Mouse (Mus musculus): ENCODE data around the gene Stac2.
A peak's percentile ranks its signal among the peaks of the same experiment; 100 is the strongest.

DNA sequence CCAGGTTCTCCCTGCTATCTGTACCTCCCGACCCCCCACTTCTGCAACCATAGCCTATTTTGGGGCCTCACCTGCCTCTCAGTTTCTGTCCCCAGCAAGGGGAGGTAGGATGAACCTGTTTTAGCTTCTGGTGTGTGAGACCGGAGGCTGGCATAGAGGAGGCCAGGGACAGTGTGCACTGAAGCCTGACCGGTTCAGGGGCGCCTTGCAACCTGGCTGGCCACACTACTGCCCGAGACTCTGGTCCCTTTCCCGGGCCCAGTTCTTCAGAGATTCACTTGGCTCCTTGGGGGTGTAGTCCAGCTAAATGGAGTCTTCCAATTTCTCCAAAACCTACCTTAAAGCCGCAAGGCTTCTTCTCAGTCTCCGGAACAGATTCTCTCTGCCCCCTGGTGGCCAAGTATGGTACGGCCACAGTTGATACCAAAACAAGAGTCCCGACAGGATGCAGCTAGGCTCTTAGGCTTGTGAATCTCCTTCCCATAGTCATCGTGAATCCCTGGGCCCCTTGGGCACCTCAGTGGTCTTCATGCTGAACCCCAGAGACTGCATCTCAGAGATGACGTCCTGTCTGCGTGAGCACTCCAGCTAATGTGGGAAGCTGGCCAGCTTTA, 22.0 kb upstream of the Stac2 start:
- TF ChIP-seq CTCF (IDR thresholded peaks at IDR 0.05; ENCODE audit: insufficient read depth, low read length) (peak; percentile 81), POLR2A (IDR thresholded peaks at IDR 0.05; ENCODE audit: borderline replicate concordance, extremely low read depth, low read depth, low read length) (no peak)

Measured in lung, adult 2 months (tissue).